Mouse (Mus musculus): ENCODE data around the gene Slc30a2. TPM values are rescaled to one million over a fixed set of nuclear protein-coding genes. Genes with fewer than 3 reads are reported as not detected.
"Not testable (repeated sequence)": the region's sequence is repeated elsewhere in the genome, so short reads cannot be mapped to it uniquely, and the experiment has no call there.

Slc30a2 gene
- polyA plus RNA-seq, 1 experiment: 0.58 TPM

DNA sequence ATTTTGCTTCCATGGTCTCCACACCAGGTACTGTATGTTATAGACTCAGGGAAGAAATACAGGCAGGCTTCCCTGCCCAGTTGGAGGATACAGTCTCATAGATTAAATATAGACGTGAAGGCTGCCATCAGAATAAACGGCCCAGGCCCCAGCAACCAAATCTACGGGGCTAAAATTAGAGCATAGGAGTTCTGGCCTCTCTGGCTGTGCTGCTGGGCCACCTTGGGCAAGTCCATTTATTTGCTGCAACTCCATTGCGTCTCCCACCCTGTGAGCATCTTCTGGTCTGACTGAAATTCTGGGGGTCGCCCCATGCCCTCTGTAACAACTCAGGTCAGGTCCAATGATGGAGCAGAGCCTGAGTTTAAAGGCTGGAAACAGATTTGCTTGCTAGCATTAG, 23.9 kb upstream of the Slc30a2 start:
- DNase-seq (ENCODE audit: extremely low spot score in 1 of 2, low spot score in 1 of 2): no peak

DNA sequence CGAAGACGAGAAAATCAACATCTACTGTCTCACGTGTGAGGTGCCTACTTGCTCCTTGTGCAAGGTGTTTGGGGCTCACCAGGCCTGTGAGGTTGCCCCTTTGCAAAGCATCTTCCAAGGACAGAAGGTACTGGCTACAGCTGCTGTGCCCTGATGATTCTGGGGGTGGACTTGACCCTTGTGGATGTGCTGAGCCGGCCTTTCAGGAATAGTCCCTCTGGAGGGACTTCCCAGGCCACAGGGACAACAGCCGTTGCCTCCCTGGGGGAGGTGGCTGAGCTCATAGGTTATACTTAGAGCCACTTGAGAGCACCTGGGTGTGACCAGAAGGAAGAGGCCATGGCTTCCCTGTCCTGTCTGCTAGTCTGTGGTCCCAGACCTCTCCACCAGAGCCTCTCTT, 23.3 kb upstream of the Slc30a2 start:
- no peak for DNase-seq (ENCODE audit: extremely low spot score in 1 of 2, low spot score in 1 of 2)

DNA sequence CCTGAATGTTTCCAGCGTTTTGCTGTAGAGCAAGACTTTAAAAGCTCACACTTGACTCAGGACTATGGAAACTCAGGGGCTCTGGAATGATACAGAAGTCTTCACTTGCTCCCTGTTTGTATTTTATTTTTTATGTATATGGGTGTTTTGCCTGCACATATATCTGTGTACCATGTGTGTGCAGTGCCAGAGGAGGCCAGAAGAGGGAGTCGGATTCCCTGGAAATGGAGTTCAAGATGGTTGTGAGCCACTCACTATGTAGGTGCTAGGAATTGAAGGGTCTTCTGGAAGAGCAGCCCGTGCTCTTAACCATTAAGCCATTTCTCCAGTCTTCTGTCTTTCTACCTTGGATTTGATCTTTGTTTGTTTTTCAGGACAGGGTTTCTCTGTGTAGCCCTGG, 21.5 kb upstream of the Slc30a2 start:
- no peak for DNase-seq (ENCODE audit: extremely low spot score in 1 of 2, low spot score in 1 of 2)

DNA sequence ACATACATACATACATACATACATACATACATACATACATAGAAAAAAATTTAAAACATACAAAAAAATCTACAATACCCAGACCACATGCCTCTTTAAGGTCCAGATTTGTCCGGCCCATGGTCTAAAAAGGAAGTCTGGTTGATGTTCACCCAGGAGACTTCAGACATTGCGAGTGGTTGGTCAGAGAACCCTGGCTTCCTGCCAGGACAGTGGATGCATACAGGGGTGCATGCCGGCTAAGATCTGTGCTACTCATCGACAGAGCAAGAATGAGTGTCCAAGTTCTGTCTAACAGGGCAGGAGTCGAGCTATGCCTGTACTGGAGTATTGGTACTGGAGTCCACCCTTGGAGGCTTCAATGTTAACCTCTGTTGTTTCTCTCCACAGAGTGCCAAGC, 18.3 kb upstream of the Slc30a2 start:
- DNase-seq (ENCODE audit: extremely low spot score in 1 of 2, low spot score in 1 of 2): no peak

DNA sequence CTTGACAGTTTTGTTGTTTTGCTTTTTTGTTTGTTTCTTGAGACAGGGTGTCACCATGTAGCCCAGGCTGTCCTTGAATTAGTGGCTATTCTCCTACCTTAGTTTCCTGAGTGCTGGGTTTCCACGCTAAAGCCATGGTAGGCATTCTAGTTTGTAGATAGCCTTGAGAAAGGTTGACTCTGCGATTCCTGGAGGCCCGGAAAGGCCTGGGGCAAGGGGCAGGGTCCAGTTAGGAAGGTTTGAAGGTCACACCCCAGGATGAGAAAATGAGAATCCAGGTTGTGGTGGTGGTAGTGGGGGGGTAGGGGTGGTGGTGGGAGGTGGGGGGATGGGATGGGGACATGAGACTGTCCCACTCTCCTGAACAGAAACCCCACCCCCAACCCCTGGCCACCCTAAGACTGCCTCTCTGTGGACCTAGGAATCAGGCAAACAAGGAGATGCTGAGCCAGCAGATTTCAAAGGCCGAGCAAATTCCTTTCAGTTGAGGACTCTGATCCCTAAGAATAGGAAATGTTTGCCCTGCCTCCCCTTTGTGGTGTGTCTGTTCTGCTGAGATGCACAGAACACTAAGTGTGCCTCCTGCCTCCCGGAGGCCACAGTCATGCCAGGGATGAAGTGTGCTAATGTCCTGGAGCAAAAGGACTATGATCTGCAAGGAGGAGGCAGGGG, 16.0 kb upstream of the Slc30a2 start:
- no peak for DNase-seq (ENCODE audit: extremely low spot score in 1 of 2, low spot score in 1 of 2)

DNA sequence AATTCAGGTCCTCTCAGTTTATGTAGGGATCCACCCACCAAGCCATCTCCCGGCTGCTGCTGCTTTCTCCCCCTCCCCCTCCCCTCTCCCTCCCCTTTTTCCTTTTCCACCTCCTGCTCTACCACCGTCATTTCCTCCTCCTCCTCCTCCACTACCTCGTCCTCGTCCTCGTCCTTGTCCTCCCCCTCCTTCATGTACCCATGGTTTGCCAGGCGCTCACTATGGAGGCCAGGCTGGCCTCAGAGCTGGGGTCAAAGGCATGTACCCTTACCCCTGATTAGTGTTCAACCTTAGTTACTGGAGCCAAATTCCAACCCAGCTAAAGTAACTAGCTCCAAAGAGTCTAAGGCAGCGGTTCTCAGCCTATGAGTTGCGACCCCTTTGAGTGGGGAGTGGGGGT, 14.8 kb upstream of the Slc30a2 start:
- DNase-seq (ENCODE audit: extremely low spot score in 1 of 2, low spot score in 1 of 2): no peak

DNA sequence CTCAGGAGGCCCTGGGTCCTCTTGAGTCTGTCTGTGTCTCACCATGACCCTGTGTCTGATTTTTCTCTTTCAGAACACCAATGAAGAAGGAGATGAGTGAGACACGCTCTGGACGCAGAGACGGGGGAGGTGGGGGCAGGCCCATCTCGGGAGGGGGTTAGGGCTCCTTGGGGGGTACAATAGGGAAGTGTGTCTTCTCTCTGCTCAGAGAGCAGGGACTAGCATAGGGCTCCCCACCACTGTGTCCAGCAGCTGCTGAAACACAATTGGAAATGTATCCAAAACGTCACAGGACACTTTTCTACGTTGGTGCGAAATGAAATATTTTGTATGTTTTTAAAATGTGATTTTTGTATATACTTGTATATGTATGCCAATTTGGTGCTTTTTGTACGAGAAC, 14.1 kb upstream of the Slc30a2 start:
- no peak for DNase-seq (ENCODE audit: extremely low spot score in 1 of 2, low spot score in 1 of 2)

DNA sequence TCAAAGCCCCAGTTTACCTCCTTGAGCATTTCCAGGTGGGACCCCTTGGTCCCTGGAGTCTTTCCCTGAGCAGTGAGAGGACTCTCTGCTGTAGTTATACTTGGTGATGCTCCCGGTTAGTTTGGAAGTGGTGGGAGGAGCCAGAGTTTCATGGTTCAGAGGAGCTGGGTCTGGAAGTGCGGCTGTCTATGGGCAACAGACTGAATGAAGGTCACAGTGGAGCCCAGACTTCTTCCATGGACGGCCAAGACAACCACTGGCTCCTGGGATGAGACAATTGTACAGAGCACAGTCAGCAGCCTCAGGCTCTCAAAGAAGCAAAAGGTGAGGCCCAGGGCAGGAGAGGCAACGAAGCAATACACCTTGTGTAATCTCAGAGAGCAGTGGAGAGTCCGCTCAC, 12.7 kb upstream of the Slc30a2 start:
- no peak for DNase-seq (ENCODE audit: extremely low spot score in 1 of 2, low spot score in 1 of 2)

DNA sequence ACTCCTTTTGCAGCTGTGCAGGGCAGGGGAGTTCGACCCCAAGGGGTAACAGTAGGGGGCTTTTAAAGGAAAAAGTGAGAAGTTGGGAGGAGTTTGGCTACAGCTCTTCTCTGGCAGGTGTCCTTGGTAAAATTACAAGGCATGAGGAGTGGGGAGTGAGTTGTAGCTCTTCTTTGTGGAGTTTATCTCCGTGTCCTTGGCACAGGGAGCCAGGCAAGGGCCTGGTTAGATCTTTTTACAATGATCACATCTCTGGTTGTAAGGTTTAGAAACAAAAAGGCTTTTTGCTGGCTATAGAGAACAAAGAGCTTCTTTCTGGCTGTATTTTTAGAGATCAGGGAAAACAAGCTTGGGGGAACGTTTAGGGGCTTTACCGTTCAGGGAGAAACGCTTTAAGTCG, 1.8 kb upstream of the Slc30a2 start:
- DNase-seq (ENCODE audit: extremely low spot score in 1 of 2, low spot score in 1 of 2): not testable (repeated sequence)

DNA sequence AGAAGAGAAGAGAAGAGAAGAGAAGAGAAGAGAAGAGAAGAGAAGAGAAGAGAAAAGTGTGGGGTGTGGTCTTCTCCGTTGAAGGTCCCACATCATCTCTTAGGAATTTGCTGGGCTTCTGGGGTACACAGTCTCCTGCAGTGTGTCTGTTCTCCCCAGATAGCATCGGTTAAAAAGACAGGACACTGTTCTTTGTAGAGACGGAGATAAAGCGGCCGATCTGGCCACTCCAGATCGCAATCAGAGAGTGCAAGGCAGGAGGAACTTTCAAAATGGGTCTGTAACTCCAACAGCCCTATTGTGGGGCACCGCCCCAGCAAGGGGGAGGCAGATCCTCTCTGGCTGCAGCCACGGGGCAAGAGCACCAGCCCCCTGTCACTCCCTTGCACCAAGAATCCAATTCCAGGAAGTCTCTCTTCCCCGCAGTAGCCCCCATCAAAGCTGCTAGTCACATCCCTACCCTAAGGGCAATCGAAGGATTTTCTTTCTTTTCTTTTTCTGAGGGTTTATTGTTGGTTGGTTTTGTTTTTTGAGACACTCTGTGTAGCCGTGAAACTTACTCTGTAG, 685 bp upstream of the Slc30a2 start:
- DNase-seq (ENCODE audit: extremely low spot score in 1 of 2, low spot score in 1 of 2): no peak

DNA sequence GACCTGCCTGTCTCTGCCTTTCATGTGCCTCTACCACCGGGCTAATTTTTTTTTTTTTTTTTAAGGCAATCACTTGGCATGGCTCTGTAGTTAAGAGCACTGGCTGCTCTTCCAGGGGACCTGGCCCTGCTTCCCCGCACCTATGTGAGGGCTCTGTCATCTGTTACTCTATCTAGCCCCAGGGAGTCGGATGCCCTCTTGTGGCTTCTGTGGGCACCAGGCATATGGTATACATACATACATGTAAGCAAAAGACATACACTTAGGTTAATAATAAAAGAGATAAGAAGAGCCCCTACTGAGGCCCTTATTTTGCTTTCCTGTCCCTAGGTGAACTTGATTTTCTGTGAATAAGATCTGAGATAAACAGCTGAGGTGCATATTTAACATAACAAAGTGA, 1.6 kb downstream of the Slc30a2 start:
- DNase-seq (ENCODE audit: extremely low spot score in 1 of 2, low spot score in 1 of 2): no peak

DNA sequence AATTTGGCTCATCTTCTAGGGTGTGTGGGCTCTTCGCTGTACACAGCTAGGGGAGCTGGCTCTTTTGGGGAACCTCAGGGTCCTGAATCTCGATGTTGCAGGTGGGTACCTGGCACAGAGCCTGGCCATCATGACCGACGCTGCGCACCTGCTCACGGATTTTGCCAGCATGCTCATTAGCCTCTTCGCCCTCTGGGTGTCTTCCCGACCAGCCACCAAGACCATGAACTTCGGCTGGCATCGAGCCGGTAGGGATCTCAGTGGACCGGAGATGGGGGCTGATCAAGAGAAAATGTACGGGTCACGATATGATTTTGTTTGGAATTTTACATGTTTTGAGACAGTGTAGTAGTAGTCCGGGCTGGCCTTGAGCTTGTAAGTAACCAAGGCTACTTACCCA, 2.8 kb downstream of the Slc30a2 start:
- DNase-seq (ENCODE audit: extremely low spot score in 1 of 2, low spot score in 1 of 2): no peak

DNA sequence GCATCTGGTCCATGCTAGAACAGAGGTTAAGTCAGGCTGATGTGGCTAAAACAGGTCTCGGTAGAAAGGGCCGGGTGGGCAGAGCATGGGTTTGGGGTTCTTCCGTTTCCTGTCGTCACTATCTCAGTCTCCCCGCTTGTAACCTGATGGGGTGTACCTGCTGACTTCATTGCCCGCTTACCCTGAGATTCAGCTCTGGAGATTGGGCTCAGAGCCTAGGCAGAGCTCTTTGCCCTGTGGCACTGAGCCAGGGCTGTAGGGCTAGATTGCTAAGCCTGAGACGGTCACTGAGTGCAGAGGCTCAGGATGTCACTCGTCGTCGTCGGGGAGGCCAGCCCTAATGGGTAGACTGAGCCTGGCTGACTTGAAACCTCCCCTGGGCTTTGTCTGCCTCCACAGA, 5.1 kb downstream of the Slc30a2 start:
- DNase-seq (ENCODE audit: extremely low spot score in 1 of 2, low spot score in 1 of 2): no peak

DNA sequence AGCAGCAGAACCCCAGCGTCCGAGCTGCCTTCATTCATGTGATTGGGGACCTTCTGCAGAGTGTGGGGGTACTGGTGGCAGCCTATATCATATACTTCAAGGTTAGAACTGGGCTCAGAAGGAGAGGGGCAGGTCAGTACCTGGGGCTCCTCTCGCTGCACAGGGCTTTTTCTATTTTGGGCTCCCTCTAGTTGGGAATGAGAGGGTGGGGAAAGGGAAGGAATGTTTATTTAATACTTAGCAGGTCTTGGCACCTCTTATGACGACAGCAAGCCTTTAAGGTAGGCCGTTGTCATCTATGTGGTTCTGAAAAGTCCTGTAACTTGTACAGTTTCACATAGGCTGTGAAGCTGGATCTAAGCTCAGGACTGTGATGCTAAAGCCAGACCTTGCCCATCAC, 5.6 kb downstream of the Slc30a2 start:
- DNase-seq (ENCODE audit: extremely low spot score in 1 of 2, low spot score in 1 of 2): no peak

DNA sequence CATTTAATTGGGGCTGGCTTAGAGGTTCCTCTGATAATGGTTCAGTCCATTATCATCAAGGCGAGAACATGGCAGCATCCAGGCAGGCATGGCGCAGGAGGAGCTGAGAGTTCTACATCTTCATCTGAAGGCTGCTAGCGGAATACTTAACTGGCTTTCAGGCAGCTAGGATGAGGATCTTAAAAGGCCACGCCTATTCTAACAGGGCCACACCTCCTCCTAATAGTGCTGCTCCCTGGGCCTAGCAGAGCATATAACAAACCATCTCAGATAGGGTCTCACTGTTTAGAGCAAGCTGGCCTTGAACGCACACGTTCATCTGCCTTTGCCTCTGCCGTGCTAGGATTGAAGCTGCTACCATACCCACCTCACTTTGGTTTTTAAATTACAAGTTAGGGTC, 6.8 kb downstream of the Slc30a2 start:
- no peak for DNase-seq (ENCODE audit: extremely low spot score in 1 of 2, low spot score in 1 of 2)

DNA sequence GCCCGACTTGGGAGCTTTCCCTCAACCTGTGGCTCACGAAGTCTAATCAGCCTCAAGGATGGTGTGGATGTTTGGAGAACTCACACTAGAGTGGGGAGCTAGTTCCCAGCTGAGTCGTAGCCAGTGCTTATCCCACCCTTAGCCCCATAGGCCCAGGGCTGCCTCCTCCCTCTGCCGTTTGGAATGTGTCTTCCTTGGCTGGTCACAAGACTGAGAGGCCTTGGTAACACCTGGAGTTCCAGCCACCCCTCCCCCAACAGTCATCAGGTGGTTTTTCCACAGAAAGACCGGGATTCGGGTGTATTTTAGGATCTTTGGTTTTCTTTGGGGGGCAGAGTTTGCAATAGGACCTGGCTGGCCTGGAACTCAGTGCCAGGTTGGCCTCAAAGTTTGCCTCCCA, 7.7 kb downstream of the Slc30a2 start:
- DNase-seq (ENCODE audit: extremely low spot score in 1 of 2, low spot score in 1 of 2): no peak

DNA sequence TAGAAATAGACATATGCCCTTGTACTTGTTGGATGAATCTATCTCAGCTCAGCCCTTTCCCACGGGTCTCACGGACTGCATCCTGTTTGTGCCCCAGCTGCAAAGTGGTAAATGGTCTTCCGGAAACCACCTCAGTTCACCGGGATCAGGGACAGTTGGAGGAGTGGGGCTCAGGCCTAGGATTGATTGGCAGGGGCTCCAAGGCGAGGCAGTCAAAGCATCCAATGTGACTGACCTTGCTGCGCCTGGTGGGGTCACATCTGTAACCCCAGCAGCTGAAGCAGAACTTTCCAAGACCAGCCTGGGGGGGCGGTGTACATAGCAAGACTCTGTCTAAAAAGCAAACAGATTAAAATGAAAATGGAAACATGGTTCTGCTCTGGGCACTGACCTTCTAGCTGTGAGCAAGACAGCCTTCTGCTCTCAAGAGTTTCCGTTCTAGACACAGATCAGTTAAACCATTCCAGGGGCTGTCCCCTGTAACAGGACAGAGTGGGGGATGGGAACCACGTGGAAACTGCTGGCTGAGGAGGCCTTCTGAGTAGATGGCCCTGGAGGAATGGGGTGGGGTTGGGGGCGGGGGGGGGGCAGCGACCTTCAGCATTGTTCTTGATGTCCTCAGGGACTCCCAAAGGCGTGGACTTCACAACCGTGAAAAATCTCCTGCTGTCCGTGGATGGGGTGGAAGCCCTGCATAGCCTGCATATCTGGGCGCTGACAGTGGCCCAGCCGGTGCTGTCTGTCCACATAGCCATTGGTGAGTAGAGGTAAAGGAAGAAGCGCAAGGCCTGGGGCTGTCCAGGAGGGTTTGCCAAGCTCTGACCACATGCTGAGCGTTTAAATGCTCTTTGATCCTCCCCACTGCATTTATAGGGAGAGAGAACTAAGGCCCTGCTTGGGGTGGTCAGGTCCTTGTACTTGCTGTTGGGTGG, 8.6 kb downstream of the Slc30a2 start:
- DNase-seq (ENCODE audit: extremely low spot score in 1 of 2, low spot score in 1 of 2): no peak

DNA sequence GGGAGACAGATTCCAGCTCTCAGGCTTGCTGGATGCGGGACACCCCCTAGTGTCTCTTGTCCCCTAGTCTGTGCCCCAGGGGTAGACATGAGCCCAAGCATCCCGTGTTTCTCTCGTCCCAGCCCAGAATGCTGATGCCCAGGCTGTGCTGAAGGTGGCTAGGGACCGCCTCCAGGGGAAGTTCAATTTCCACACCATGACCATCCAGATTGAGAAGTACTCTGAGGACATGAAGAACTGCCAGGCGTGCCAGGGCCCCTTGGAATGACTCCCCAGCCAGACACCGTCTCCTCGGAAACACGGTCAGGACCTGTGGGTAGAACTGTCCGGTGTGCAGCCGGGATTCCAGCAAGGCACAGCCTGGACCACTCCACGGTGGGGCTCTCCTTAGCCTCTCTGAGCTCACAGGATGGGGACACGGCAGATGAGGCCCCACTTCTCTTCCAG, 9.3 kb downstream of the Slc30a2 start:
- no peak for DNase-seq (ENCODE audit: extremely low spot score in 1 of 2, low spot score in 1 of 2)

DNA sequence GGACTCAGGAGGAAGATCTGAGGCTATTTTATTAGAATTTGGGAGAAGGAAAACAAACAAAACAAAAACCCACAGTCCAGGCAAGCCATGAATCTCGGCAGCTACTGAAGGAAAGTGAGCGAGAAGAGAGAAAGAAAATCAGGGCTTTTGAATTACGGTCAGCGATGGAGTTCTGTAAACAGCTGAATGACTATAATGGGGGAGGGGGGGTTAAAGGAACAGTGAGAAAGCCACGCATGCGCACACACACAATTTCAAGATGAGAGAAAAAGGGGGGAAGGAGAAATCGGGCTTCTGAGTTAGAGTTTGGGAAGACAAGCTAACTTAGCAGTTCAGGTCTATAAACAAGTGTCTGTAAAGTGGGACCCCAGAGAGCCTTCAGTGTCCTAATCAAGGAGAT, 9.9 kb downstream of the Slc30a2 start:
- no peak for DNase-seq (ENCODE audit: extremely low spot score in 1 of 2, low spot score in 1 of 2)

DNA sequence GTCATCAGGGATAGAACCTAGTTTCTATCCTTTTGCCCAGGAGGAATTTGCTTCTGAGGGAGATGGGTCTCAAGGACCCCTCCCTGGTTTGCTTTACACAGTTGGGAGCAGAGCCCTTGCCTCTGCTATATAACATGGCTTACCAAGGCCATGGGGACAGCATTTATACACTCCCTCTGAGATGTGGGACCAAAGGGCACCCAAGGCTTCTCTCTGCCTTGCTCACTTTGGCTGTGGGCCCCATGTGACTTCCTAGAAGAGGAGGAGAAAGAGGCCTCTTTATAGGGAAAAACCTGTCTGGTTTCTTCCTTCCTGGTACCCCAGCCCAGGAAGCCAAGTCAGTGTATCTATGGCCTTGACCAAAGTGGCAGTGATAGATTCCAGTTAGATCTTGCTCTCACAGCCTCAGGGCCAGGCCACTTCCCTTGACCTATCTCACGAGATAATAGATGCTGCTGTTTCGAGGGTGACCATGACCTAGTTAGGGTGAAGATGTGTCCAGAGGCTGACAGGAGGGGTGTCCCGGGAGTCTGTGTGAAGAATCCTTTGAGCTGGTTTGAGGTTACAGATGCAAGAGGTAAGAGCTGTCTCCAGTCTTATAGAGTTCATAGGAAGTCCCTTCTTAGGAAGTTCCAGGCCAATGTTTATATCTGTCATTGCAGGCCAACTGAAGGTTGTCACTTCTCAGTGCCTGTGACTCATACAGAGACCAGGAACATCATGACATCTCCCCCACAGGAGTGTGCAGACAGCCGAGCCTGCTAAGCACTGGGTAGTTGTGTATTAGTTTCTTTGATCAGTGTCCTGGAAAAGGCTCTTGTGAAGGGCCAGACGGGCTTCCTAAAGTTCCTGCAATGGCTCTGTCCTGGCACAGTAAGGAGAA, 10.8 kb downstream of the Slc30a2 start:
- DNase-seq (ENCODE audit: extremely low spot score in 1 of 2, low spot score in 1 of 2): no peak
